Mouse (Mus musculus): ENCODE results near the gene Farp1. TPM values are rescaled to one million over a fixed set of nuclear protein-coding genes. Genes with fewer than 3 reads are reported as not detected.

Farp1 gene
- 1 to 10 TPM; 7.0 to 7.1 TPM for total RNA-seq (2023)

GRCm38 (mm10) chr14:121034973-121035662 lies at the start of gene Farp1:
Farp1 (plus strand) TSS chr14:121035200.

Other genes with a start within 250 kb of the Farp1 start
- gene Ipo5, start 124.0 kb upstream of the Farp1 start, total RNA-seq (2023): 10 to 100 TPM; 47.1 to 48.8 TPM

Data from neutrophil, adult 83 days (primary cell).